Mouse (Mus musculus) megakaryocyte, embryonic 14.5 days (primary cell): ENCODE results near the gene Jarid2.

ENCODE experiments used
- FLI1 ChIP-seq: IDR thresholded peaks from 2 replicates; pipeline ENCODE4 v1.6.1; 2012; ENCODE audit warnings: low read length, inconsistent platforms, mixed read lengths
- GATA1 ChIP-seq: IDR thresholded peaks from 3 replicates; pipeline ENCODE4 v1.6.1; 2012; ENCODE audit warnings: mixed read lengths, low read length, inconsistent platforms, borderline replicate concordance

- TF ChIP-seq GATA1 (no peak), FLI1 (no peak)
Measured at GRCm38 (mm10) chr13:44681051-44681450, 48.2 kb upstream of the Jarid2 start.
